Mouse (Mus musculus) forebrain, postnatal 0 days (tissue): ENCODE data around the gene Rhot1. TPM values are rescaled to one million over a fixed set of nuclear protein-coding genes. Genes with fewer than 3 reads are reported as not detected.

ENCODE experiments used
- ATAC-seq: fragments of 200-750 bp; cut with Nextera tagmentation; 2 replicates; pipeline ENCODE4 v1.8.0; 2017; ENCODE audit warnings: mild to moderate bottlenecking, moderate library complexity
- DNase-seq: peaks from one replicate; pipeline ENCODE4 v3.0.0-alpha.2; 2015
- H3K27ac ChIP-seq: fragments of 300-500 bp; sonication (generic); 2 replicates; pipeline ENCODE4 v1.5.1; 2014; ENCODE audit warnings: low read depth, mild to moderate bottlenecking, antibody characterized with exemption, low read length, moderate library complexity, mixed read lengths
- H3K27me3 ChIP-seq: fragments of 300-500 bp; sonication (generic); 2 replicates; pipeline ENCODE4 v1.6.1; 2014; ENCODE audit warnings: mild to moderate bottlenecking, low read length, mixed read lengths; ENCODE audit not compliant: insufficient read depth
- H3K36me3 ChIP-seq: fragments of 300-500 bp; sonication (generic); 2 replicates; pipeline ENCODE4 v1.6.1; 2014; ENCODE audit warnings: mild to moderate bottlenecking, moderate library complexity; ENCODE audit not compliant: insufficient read depth
- H3K4me1 ChIP-seq: fragments of 300-500 bp; sonication (generic); 2 replicates; pipeline ENCODE4 v1.6.1; 2014; ENCODE audit warnings: antibody characterized with exemption; ENCODE audit not compliant: insufficient read depth
- H3K4me2 ChIP-seq: fragments of 300-500 bp; sonication (generic); 2 replicates; pipeline ENCODE4 v1.6.1; 2014; ENCODE audit warnings: low read depth, mild to moderate bottlenecking, moderate library complexity
- H3K4me3 ChIP-seq: fragments of 300-500 bp; sonication (generic); 2 replicates; pipeline ENCODE4 v1.5.1; 2014; ENCODE audit warnings: low read depth, low read length, mixed read lengths
- H3K9ac ChIP-seq: fragments of 300-500 bp; sonication (generic); 2 replicates; pipeline ENCODE4 v1.6.1; 2014; ENCODE audit warnings: mild to moderate bottlenecking
- H3K9me3 ChIP-seq: fragments of 300-500 bp; sonication (generic); 2 replicates; pipeline ENCODE4 v1.6.1; 2016; ENCODE audit warnings: low read length
- CTCF ChIP-seq: sonication (generic); IDR thresholded peaks from 2 replicates; pipeline ENCODE4 v1.5.1; 2016; ENCODE audit warnings: antibody characterized with exemption, control low read depth, low read depth
- WGBS: fragments of 180-500 bp; shearing (Covaris S2); extraction: QIAGEN DNeasy Blood & Tissue Kit; methylation state at CpG from one replicate; pipeline ENCODE4 v1.1.7; 2014; 5-methylcytosine and 5-hydroxymethylcytosine counted together
- polyA plus RNA-seq: library from polyadenylated mRNA; unstranded; fragments of >200 nt; fragmentation: Nextera tagmentation; extraction: Ambion mirVana; gene quantifications from 2 replicates; pipeline ENCODE4 v1.2.1, GENCODE M21; 2015
- total RNA-seq: library from RNA; depleted of rRNA; stranded (reverse); fragments of >200 nt; gene quantifications from 2 replicates; pipeline ENCODE4 v1.2.3, GENCODE M21; 2014; rRNA removed

Rhot1 gene
- total RNA-seq (69.5 and 79.1 TPM in 2 replicates), polyA plus RNA-seq (56.0 and 61.0 TPM in 2 replicates)

DNA sequence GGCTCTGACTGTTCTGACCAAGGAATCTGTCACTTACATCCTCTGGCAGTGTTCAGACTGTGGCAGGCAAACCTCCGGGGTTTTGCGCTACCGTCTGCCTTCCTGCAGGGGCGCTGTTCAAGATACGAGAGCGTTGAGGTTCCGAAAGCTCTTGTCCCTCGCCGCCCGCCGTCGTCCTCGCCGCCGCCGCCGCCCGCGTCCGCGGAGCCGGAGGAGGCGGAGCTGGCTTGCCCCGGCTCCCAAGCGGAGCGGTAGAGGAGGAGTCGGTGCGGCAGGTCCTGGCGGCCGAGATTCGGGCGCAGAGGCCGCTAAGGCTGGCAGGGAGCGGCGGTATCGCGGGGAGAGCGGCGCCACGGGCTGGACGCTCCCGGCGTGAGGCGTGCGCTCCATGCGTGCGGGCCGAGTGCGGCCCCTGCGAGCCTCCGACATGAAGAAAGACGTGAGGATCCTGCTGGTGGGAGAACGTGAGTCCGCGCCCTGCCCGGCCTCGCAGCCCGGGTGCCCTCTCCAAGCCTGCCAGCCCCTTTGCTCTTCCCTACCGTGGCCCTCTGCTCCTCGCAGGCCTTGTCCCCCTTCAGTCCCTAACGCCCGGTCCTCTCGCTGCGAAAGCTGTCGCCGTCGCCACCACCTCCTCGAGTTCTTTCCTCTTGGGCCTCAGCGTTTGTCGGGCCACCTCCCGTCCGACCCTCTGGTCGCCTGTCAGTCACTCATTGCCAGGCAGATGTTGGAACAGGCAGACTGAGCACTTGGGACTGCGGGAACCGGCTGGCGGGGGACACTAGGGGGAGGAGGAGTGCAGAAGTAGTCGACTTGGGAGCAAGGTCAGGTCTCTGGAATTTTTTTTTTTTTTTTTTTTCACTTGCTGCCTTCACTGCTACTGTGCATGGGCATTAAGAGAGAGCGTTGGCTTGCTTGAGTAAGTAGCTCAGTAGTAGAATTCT lies at the start of gene Rhot1:
Rhot1 (plus strand) TSS at position 160 of the 941 bp plus-strand sequence.
- Histone ChIP-seq H3K27ac (peak within 1 kb of the TSS; percentile 91), H3K36me3 (0 out of 2 replicates have a peak, but pooled peaks cover under 1% of the 10 kb centered on the region), H3K4me1 (peaks cover 10% of the 10 kb centered on the region; the same call in 1 of the 2 replicates), H3K9ac (peak within 1 kb of the TSS; percentile 92), H3K9me3 (no peaks in the 10 kb centered on the region), H3K4me3 (peak within 1 kb of the TSS; percentile 89), H3K4me2 (peak within 1 kb of the TSS; percentile 63), H3K27me3 (no peaks in the 10 kb centered on the region)
- ATAC-seq: peak; percentile 98
- peak; percentile 97 for DNase-seq
- 2% methylated on average over 78 of the region's 78 CpGs for WGBS
- TF ChIP-seq CTCF: peak; percentile 98

DNA sequence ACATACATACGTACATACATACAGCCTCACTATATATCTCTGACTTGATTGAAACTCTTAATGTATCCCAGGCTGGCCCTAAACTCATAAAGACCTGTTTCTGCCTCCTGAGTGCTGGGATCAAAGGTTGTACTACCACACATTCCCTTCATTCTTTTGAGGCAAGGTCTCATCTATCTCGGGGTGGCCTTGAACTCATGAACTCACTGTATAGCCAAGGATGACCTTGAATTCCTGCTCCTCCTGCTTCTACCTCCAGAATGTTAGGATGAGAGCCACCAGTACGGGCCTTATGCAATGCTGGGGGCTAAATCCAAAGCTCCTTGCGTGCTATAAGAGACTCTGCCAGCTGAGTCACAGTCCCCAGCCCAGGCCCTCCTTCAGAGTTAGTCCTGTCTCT lies 47.8 kb upstream of the Rhot1 start:
- 75% methylated on average over 4 of the region's 4 CpGs for WGBS
- Histone ChIP-seq H3K4me2 (no peak overlapping the region), H3K4me3 (no peak overlapping the region)

DNA sequence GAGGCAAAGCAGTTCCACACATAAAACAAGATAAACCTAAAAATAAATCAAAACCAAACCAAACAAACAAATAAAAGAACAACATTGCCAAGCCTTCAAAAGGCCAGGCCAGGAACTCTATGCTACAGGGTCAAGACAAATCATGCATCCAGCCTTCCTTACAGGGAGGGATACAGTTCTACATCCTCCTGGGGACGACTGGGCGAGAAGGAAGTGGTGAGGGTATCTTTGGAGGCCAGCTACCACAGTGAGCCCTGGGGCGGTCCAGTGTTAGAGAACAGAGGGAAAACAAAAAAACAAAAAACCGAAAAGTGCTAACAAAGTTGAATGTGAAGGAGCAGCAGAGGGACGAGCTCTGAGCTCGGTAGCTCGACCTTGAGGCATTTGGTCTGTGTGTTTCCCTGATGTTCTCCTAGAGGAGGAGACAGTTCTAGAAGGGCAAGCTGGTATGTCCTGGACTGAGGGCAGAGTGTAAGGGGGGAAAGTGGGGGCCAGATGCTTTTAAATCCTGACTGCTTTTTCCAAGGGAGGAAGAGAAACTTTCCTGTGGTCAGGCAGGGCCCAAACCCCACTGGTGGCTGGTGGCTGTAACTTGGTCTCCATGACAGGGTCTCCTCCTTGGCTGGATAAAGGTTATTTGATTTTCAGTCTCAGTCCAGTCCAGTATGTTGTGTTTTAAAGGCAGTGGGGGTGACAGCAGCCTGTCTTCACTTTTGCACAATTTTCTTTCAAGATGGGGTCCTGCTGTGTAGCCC lies 45.3 kb upstream of the Rhot1 start:
- ATAC-seq (no peak), DNase-seq (no peak)
- no peak overlapping the region for H3K27ac ChIP-seq
- H3K9me3 ChIP-seq: no peaks in the 10 kb centered on the region
- no peaks in the 10 kb centered on the region for H3K27me3 ChIP-seq
- TF ChIP-seq CTCF: no peak
- WGBS: 74% methylated on average over 7 of the region's 7 CpGs
- no peaks in the 10 kb centered on the region for H3K4me1 ChIP-seq
- no peaks in the 10 kb centered on the region for H3K36me3 ChIP-seq
- H3K4me3 ChIP-seq: no peak overlapping the region
- no peak overlapping the region for H3K4me2 ChIP-seq
- no peak overlapping the region for H3K9ac ChIP-seq

More for the DNA sequence above, 47.8 kb upstream of the Rhot1 start:
- H3K36me3 ChIP-seq: no peaks in the 10 kb centered on the region
- no peak overlapping the region for H3K27ac ChIP-seq
- no peaks in the 10 kb centered on the region for H3K4me1 ChIP-seq
- H3K9ac ChIP-seq: no peak overlapping the region
- no peak for TF ChIP-seq CTCF
- no peaks in the 10 kb centered on the region for H3K9me3 ChIP-seq
- H3K27me3 ChIP-seq: no peaks in the 10 kb centered on the region
- DNase-seq (no peak), ATAC-seq (no peak)

DNA sequence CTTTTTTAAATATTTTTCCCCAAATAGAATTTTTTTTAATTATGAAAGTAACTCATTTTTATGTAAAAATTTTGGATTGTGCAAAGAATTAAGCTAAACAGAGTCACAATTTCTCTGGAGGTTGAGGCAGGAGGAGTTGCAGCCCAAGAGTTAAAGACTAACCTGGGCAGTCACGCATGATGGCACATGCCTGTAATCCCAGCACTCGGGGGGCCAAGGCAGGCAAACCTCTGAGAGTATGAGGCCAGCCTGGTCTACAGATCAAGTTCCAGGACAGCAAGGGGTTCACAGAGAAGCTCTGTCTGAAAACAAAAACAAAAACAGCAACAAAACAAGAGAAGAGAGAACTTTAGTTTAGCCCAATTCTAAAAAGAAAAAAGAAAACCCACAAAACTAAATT lies 44.6 kb upstream of the Rhot1 start:
- WGBS: 44% methylated on average over 2 of the region's 2 CpGs

DNA sequence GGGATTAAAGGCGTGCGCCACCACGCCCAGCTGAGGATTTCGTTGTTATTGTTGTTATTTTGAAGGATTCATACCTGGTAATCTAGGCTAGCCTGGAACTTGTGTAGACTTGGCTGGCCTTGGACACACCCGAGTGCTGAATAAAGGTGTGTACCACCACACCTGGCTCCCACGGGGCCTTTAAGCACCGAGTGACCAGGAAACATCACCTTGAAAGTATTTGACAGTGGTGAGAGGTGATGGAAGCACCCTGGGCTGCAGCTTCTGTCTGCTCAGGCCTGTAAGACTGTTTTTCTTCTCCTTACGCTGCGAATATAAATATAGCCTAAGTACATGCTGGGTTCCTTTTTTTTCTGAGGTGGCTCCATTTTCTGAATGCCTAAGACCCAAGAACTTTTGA lies 40.7 kb upstream of the Rhot1 start:
- WGBS: 96% methylated on average over 9 of the region's 9 CpGs
- ATAC-seq (no peak), DNase-seq (no peak)
- no peaks in the 10 kb centered on the region for H3K9me3 ChIP-seq
- H3K4me3 ChIP-seq: no peak overlapping the region
- no peaks in the 10 kb centered on the region for H3K4me1 ChIP-seq
- H3K4me2 ChIP-seq: no peak overlapping the region
- no peak for TF ChIP-seq CTCF
- no peak overlapping the region for H3K9ac ChIP-seq
- no peaks in the 10 kb centered on the region for H3K27me3 ChIP-seq
- no peak overlapping the region for H3K27ac ChIP-seq
- H3K36me3 ChIP-seq: no peaks in the 10 kb centered on the region

More for the DNA sequence above, 44.6 kb upstream of the Rhot1 start:
- H3K9me3 ChIP-seq: no peaks in the 10 kb centered on the region
- ATAC-seq: no peak
- H3K9ac ChIP-seq: no peak overlapping the region
- no peak for TF ChIP-seq CTCF
- H3K27me3 ChIP-seq: no peaks in the 10 kb centered on the region
- DNase-seq: no peak
- no peak overlapping the region for H3K4me2 ChIP-seq
- H3K4me1 ChIP-seq: no peaks in the 10 kb centered on the region
- H3K4me3 ChIP-seq: no peak overlapping the region
- H3K36me3 ChIP-seq: no peaks in the 10 kb centered on the region
- no peak overlapping the region for H3K27ac ChIP-seq

DNA sequence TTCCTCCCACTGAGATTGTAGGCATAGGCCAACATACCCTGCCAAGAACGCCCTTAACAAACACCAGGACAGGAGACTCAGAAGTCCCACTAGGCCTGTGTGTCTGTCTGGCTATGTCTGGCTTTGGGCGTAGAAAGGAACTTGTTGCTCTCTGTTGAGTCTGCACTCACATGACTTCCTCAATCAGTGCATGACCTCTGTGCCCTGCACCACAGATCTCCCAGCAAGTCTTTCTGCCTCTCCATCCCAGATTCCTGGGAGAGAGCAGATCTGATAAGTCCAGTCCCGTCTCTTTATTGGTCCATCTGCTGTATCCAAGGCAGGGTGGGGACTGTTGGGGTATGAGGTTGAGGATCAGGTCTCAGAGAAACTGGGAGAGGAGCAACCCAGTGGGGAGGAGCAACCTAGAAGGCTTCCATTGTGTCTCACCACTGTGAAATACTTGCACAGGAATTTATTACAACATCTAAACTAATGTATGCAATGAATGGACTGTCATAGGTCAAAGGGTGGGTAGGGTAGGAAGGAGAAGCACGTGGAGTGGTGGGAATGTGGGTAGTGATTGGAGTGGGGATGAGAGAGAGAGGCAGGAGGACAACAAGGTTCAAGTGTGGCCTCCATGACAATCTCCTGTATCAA lies 40.1 kb upstream of the Rhot1 start:
- Histone ChIP-seq H3K4me1 (no peaks in the 10 kb centered on the region), H3K9ac (no peak overlapping the region), H3K4me2 (no peak overlapping the region), H3K36me3 (no peaks in the 10 kb centered on the region), H3K9me3 (no peaks in the 10 kb centered on the region), H3K4me3 (no peak overlapping the region), H3K27ac (no peak overlapping the region), H3K27me3 (no peaks in the 10 kb centered on the region)
- 81% methylated on average over 4 of the region's 4 CpGs for WGBS
- ATAC-seq (no peak), DNase-seq (no peak)
- TF ChIP-seq CTCF: no peak
